In genomic region chr1:156042481-156042880, GRCm38 (mm10) we compare ENCODE assay signal across 8 mouse cellular contexts. TPM values are rescaled to one million over a fixed set of nuclear protein-coding genes. Genes with fewer than 3 reads are reported as not detected.
DNase-seq lines count a peak whose midpoint lies in the region; ATAC-seq and TF ChIP-seq lines count a peak whose summit lies in the region.

No protein-coding gene starts in this region.

- H3K27ac ChIP-seq in heart, embryonic 10.5 days = no peak overlapping the region
- H3K27ac ChIP-seq in midbrain, embryonic 10.5 days (replicated peaks) = no peak overlapping the region
- H3K27ac ChIP-seq in midbrain, postnatal 0 days (ENCODE audit: low read depth, low read length) = no peak overlapping the region
- H3K27ac ChIP-seq in limb, embryonic 14.5 days (replicated peaks; ENCODE audit: low read depth, low read length) = 0 out of 2 replicates have a peak overlapping the region, but pooled peaks have one; percentile 33
- peak overlapping the region; percentile 31; the same call in 1 of the 2 replicates for H3K27ac ChIP-seq in stomach, embryonic 16.5 days (ENCODE audit: low read length)

- peaks cover 20% of the 10 kb centered on the region for H3K4me1 ChIP-seq in heart, embryonic 10.5 days
- H3K4me1 ChIP-seq in midbrain, embryonic 10.5 days = peaks cover 24% of the 10 kb centered on the region
- H3K4me1 ChIP-seq in midbrain, postnatal 0 days (ENCODE audit: insufficient read depth, low read length) = no peaks in the 10 kb centered on the region
- peaks cover 12% of the 10 kb centered on the region for H3K4me1 ChIP-seq in limb, embryonic 14.5 days (ENCODE audit: control insufficient read depth, insufficient read depth, low read length)
- peaks cover 28% of the 10 kb centered on the region for H3K4me1 ChIP-seq in stomach, embryonic 16.5 days (ENCODE audit: control insufficient read depth, insufficient read depth, low read length)

- WGBS in heart, embryonic 10.5 days = 81% methylated on average over 5 of the region's 5 CpGs
- WGBS in midbrain, embryonic 10.5 days = 92% methylated on average over 5 of the region's 5 CpGs
- WGBS in midbrain, postnatal 0 days = 90% methylated on average over 5 of the region's 5 CpGs
- 88% methylated on average over 5 of the region's 5 CpGs for WGBS in limb, embryonic 14.5 days
- WGBS in stomach, embryonic 16.5 days = 75% methylated on average over 5 of the region's 5 CpGs

- no peak for DNase-seq in heart, embryonic 10.5 days (ENCODE audit: low spot score)
- no peak for DNase-seq in heart, postnatal 4 days
- DNase-seq in midbrain, embryonic 10.5 days (ENCODE audit: low spot score) = no peak
- no peak for DNase-seq in midbrain, postnatal 0 days (ENCODE audit: low spot score)
- DNase-seq in limb, embryonic 14.5 days (ENCODE audit: low spot score) = no peak
- DNase-seq in frontal cortex, postnatal 14 days (ENCODE audit: low spot score in 2 of 2) = no peak
- no peak for DNase-seq in kidney, postnatal 36 days

- no peak for TF ChIP-seq POLR2A in limb, embryonic 14.5 days (IDR thresholded peaks at IDR 0.05; ENCODE audit: borderline replicate concordance, extremely low read depth, insufficient read depth, insufficient read length)

- ATAC-seq in midbrain, postnatal 0 days (ENCODE audit: low FRiP score) = no peak
- ATAC-seq in limb, embryonic 14.5 days (ENCODE audit: low FRiP score, low read depth) = no peak
- ATAC-seq in stomach, embryonic 16.5 days (ENCODE audit: insufficient read depth, low FRiP score) = no peak

- H3K9me3 ChIP-seq in heart, embryonic 10.5 days = no peaks in the 10 kb centered on the region
- H3K9me3 ChIP-seq in midbrain, embryonic 10.5 days (replicated peaks) = no peaks in the 10 kb centered on the region
- H3K9me3 ChIP-seq in midbrain, postnatal 0 days (ENCODE audit: low read length) = no peaks in the 10 kb centered on the region
- H3K9me3 ChIP-seq in limb, embryonic 14.5 days (ENCODE audit: control insufficient read depth, low read length) = no peaks in the 10 kb centered on the region
- H3K9me3 ChIP-seq in stomach, embryonic 16.5 days (replicated peaks; ENCODE audit: control insufficient read depth, low read length) = no peaks in the 10 kb centered on the region

- no peaks in the 10 kb centered on the region for H3K27me3 ChIP-seq in heart, embryonic 10.5 days (ENCODE audit: insufficient read depth, poor library complexity, severe bottlenecking)
- no peaks in the 10 kb centered on the region for H3K27me3 ChIP-seq in midbrain, embryonic 10.5 days (ENCODE audit: low read depth, poor library complexity, severe bottlenecking)
- no peaks in the 10 kb centered on the region for H3K27me3 ChIP-seq in midbrain, postnatal 0 days (ENCODE audit: insufficient read depth, low read length)
- H3K27me3 ChIP-seq in limb, embryonic 14.5 days (ENCODE audit: control insufficient read depth, insufficient read depth, low read length) = no peaks in the 10 kb centered on the region
- no peaks in the 10 kb centered on the region for H3K27me3 ChIP-seq in stomach, embryonic 16.5 days (ENCODE audit: control insufficient read depth, insufficient read depth, low read length)

- TF ChIP-seq CTCF in midbrain, postnatal 0 days (IDR thresholded peaks at IDR 0.05) = no peak

- H3K4me2 ChIP-seq in midbrain, postnatal 0 days (ENCODE audit: low read depth, low read length, poor library complexity, severe bottlenecking) = no peak overlapping the region
- peak overlapping the region; percentile 91 for H3K4me2 ChIP-seq in limb, embryonic 14.5 days (replicated peaks; ENCODE audit: low read depth, low read length, severe bottlenecking)
- H3K4me2 ChIP-seq in stomach, embryonic 16.5 days (ENCODE audit: low read depth, low read length) = peak overlapping the region; percentile 67

- no peak overlapping the region for H3K9ac ChIP-seq in midbrain, postnatal 0 days (replicated peaks; ENCODE audit: low read length, poor library complexity, severe bottlenecking)
- H3K9ac ChIP-seq in limb, embryonic 14.5 days (ENCODE audit: low read depth, low read length, severe bottlenecking) = no peak overlapping the region
- no peak overlapping the region for H3K9ac ChIP-seq in stomach, embryonic 16.5 days (ENCODE audit: low read length)

- H3K36me3 ChIP-seq in heart, embryonic 10.5 days = peaks cover 37% of the 10 kb centered on the region
- H3K36me3 ChIP-seq in midbrain, embryonic 10.5 days = peaks cover 46% of the 10 kb centered on the region
- H3K36me3 ChIP-seq in midbrain, postnatal 0 days (ENCODE audit: insufficient read depth, low read length) = 0 out of 2 replicates have a peak, but pooled peaks cover 3% of the 10 kb centered on the region
- H3K36me3 ChIP-seq in limb, embryonic 14.5 days (ENCODE audit: control insufficient read depth, insufficient read depth, low read length) = peaks cover 32% of the 10 kb centered on the region
- no peaks in the 10 kb centered on the region; the same call in 1 of the 2 replicates for H3K36me3 ChIP-seq in stomach, embryonic 16.5 days (ENCODE audit: control insufficient read depth, insufficient read depth, low read length)

- H3K4me3 ChIP-seq in heart, embryonic 10.5 days = peak overlapping the region; percentile 72
- H3K4me3 ChIP-seq in midbrain, embryonic 10.5 days = peak overlapping the region; percentile 68
- no peak overlapping the region for H3K4me3 ChIP-seq in midbrain, postnatal 0 days (ENCODE audit: low read depth, low read length)
- H3K4me3 ChIP-seq in limb, embryonic 14.5 days (replicated peaks; ENCODE audit: low read length) = peak overlapping the region; percentile 65
- H3K4me3 ChIP-seq in stomach, embryonic 16.5 days (replicated peaks; ENCODE audit: low read length) = peak overlapping the region; percentile 43

RNA-seq across cellular contexts. Expression of gene Tor1aip1, which starts 6.2 kb away (rescaled TPM):
- 35.6 and 38.8 TPM in 2 replicates for polyA plus RNA-seq in heart, embryonic 10.5 days (2016; fragmentation: Nextera tagmentation; extraction: Ambion mirVana)
- total RNA-seq in heart, postnatal 4 days (2021) = 10 to 100 TPM; 55.1 to 56.3 TPM
- 41.3 and 41.5 TPM in 2 replicates for polyA plus RNA-seq in midbrain, embryonic 10.5 days (2016; fragmentation: Nextera tagmentation; extraction: Ambion mirVana)
- 18.2 and 29.5 TPM in 2 replicates for total RNA-seq in midbrain, postnatal 0 days (2014; rRNA removed)
- 21.6 and 21.9 TPM in 2 replicates for polyA plus RNA-seq in midbrain, postnatal 0 days (2015; fragmentation: Nextera tagmentation; extraction: Ambion mirVana)
- polyA plus RNA-seq in limb, embryonic 14.5 days (2012; rRNA removed) = 22.4 and 27.2 TPM in 2 replicates
- 45.6 and 49.7 TPM in 2 replicates for polyA plus RNA-seq in limb, embryonic 14.5 days (2014; fragmentation: Nextera tagmentation; extraction: Ambion mirVana)
- 33.8 and 34.8 TPM in 2 replicates for polyA plus RNA-seq in stomach, embryonic 16.5 days (2015; fragmentation: Nextera tagmentation; extraction: Ambion mirVana)

RNA-seq across cellular contexts. Expression of gene Tor1aip2, which starts 7.3 kb away (rescaled TPM):
- polyA plus RNA-seq in heart, embryonic 10.5 days (2016; fragmentation: Nextera tagmentation; extraction: Ambion mirVana) = 92.8 and 108 TPM in 2 replicates
- total RNA-seq in heart, postnatal 4 days (2021) = 10 to 100 TPM; 65.9 to 66.6 TPM
- polyA plus RNA-seq in midbrain, embryonic 10.5 days (2016; fragmentation: Nextera tagmentation; extraction: Ambion mirVana) = 104 and 107 TPM in 2 replicates
- 64.3 and 67.0 TPM in 2 replicates for total RNA-seq in midbrain, postnatal 0 days (2014; rRNA removed)
- 46.1 and 46.7 TPM in 2 replicates for polyA plus RNA-seq in midbrain, postnatal 0 days (2015; fragmentation: Nextera tagmentation; extraction: Ambion mirVana)
- polyA plus RNA-seq in limb, embryonic 14.5 days (2012; rRNA removed) = 94.4 and 107 TPM in 2 replicates
- polyA plus RNA-seq in limb, embryonic 14.5 days (2014; fragmentation: Nextera tagmentation; extraction: Ambion mirVana) = 121 and 123 TPM in 2 replicates
- polyA plus RNA-seq in stomach, embryonic 16.5 days (2015; fragmentation: Nextera tagmentation; extraction: Ambion mirVana) = 119 and 120 TPM in 2 replicates

Comparison
In these comparisons a context has a peak if more than half of its experiments do, and no peak if none do; other contexts are left out.
1. H3K27ac ChIP-seq: peak in limb, embryonic 14.5 days (single experiment) and stomach, embryonic 16.5 days (single experiment); none in heart, embryonic 10.5 days (single experiment), midbrain, embryonic 10.5 days (single experiment) and midbrain, postnatal 0 days (single experiment).